Mouse (Mus musculus) small intestine, adult 2 months (tissue): ENCODE measurements at regions not wholly inside any gene's neighbourhood (a gene's known extent, or its start where the extent isn't known, plus 50 kb on each side); places are given as distances from the start of the nearest gene placed in this dataset.

Source experiments
- CTCF ChIP-seq: fragments of 200-500 bp; IDR thresholded peaks from 2 replicates; pipeline ENCODE4 v1.5.1; 2012; ENCODE audit warnings: low read depth, mild to moderate bottlenecking, control low read depth, inconsistent platforms, low read length, moderate library complexity, mixed read lengths; ENCODE audit not compliant: insufficient replicate concordance, insufficient read length; ENCODE audit errors: extremely low read depth
- POLR2A ChIP-seq: fragments of 200-500 bp; IDR thresholded peaks from 2 replicates; pipeline ENCODE4 v1.6.1; 2012; ENCODE audit warnings: low read depth, mild to moderate bottlenecking, control low read depth, inconsistent platforms, low read length, moderate library complexity

DNA sequence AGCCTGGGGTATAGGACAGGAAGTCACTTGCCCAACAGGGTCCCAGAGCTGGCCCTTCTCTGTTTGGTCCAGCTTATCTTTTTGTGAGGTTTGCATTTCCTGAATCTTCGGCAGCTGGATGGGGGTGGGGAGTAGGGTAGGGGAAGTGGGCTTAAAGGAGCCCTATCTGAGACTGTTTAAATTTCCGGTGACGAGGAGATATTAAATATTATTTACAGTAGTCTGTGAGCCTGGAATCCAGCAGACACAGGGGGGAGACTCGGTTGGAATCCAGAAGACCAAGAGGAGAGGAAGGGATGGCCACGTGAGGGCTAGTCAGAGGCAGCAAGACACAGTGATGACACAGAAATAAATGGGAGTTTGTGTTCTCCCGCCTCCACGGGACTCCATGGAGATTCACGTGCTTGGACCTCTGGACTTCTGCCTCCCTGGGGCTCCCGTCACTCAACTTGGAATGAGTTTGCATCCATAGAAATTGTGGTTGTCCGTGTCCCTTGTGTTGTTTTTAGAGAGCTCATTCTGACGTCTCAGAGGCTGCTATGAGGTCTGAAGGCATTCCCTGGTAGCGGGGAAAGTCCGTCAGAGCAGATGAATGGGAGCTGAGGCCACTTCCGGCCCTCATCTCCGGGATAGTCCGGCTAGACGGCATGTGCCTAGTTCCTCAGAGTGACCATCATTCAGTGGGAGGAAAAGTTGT lies 73.2 kb upstream of the Mrps10 start:
- TF ChIP-seq POLR2A (no peak), CTCF (no peak)
